Mouse (Mus musculus): Measurements from ENCODE around the gene Ssbp3. TPM values are rescaled to one million over a fixed set of nuclear protein-coding genes. Genes with fewer than 3 reads are reported as not detected.
A peak's percentile ranks its signal among the peaks of the same experiment; 100 is the strongest.

Ssbp3 gene
- total RNA-seq, 1 experiment from 2014 or later = 16.4 TPM

DNA sequence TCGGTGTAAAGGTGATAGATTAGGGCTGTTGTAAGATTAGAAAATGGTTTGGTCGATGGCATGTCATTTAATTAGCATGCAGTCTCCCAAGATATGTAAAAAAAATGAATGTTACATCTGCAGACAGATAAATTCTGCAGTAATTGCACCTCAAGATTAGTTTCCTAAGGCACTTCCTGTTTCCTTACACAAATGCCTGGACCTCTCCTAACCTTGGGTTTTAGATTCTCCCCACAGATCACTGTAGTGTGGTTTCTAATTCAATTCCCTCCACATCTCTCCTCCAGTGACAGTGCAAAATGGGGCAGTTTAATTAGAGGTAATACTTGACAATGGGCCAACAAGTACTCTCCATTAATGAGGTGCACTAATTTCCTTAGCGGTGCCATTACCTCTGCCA, 152.7 kb downstream of the Ssbp3 start:
- no peak for ATAC-seq (ENCODE audit: extremely low read depth, insufficient number of reproducible peaks, low FRiP score, poor library complexity, severe bottlenecking)

DNA sequence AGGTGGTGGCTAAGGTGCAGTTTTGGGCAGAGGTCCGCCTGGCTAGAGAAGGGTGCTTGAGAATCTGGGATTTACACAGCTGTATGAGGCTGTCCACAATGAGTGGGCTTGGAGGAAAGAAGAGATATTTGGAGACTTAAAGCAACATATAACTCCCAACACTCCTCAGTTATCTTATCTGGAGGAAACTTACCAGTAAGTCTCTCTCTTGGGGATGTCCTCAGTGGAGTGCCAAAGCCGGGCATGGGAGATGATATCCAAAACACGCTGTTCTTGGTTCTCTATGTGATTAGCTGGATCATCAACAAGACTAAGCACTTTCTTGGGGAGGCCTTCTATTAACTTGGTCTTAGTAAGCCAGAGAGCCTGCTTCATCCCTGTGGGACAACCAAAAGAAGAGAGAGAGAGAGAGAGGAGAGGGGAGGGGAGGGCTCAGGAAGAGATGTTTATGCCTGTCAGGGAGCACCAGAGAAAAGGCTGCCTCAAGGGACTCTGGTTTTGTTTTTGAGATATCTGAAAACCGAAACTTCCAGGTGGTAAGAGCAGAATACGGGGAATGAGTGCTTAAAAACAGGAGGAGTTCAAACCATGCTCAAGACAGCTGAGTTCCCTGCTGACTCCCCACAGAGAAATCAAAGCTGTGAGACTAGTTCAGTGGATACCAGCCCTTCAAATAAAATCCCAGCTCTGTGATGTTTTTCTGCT, 154.0 kb downstream of the Ssbp3 start:
- ATAC-seq (ENCODE audit: extremely low read depth, insufficient number of reproducible peaks, low FRiP score, poor library complexity, severe bottlenecking) = no peak

GRCm38 (mm10) chr4:107066252-107067124, 156.0 kb downstream of the Ssbp3 start, which contains the start of the genes Mrpl37 and Cyb5rl:
TSS of gene Mrpl37 (minus strand) at chr4:107066868.
TSS of gene Cyb5rl (plus strand) at chr4:107066988.
- ATAC-seq (ENCODE audit: extremely low read depth, insufficient number of reproducible peaks, low FRiP score, poor library complexity, severe bottlenecking) = peak; percentile 99

- ATAC-seq (ENCODE audit: extremely low read depth, insufficient number of reproducible peaks, low FRiP score, poor library complexity, severe bottlenecking) = no peak
Observed at GRCm38 (mm10) chr4:107067151-107067840, 156.8 kb downstream of the Ssbp3 start.

DNA sequence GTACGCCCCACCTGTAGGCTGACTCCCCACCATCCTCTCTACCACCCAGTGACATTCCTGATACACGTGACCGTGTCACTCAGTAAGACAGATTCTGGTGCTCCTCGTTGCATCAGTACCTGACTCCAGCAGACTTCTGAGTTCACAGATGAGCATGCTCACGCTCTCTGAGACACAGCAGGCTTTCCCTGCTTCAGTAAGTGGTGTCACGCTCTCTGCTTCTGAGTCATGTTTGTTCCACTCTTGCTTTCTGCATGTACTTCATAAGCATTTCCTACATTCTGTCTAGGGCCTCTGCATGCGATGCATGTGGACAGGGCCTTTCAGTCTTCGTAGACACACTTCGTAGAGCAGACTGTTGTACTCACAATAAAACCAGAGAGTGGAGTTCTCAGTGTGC, 161.8 kb downstream of the Ssbp3 start:
- no peak for ATAC-seq (ENCODE audit: extremely low read depth, insufficient number of reproducible peaks, low FRiP score, poor library complexity, severe bottlenecking)

GRCm38 (mm10) chr4:107075456-107075855, 165.0 kb downstream of the Ssbp3 start:
- ATAC-seq (ENCODE audit: extremely low read depth, insufficient number of reproducible peaks, low FRiP score, poor library complexity, severe bottlenecking) = no peak

DNA sequence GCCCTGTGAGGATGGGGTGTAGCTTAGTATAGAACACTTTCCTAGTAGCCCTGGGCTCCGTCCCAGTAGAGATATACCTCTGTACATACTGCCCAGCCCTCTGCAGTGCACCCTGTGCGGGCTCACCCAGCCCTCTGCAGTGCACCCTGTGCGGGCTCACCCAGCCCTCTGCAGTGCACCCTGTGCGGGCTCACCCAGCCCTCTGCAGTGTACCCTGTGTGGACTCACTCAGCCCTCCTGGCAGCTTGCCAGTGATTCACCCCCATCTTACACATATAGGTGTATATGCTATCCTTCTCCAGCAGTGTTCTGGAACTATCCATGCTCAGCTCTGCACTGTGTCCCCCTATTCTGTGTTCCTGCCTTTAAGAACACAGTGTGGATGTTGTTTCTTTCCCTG, 168.4 kb downstream of the Ssbp3 start:
- ATAC-seq (ENCODE audit: extremely low read depth, insufficient number of reproducible peaks, low FRiP score, poor library complexity, severe bottlenecking) = no peak

DNA sequence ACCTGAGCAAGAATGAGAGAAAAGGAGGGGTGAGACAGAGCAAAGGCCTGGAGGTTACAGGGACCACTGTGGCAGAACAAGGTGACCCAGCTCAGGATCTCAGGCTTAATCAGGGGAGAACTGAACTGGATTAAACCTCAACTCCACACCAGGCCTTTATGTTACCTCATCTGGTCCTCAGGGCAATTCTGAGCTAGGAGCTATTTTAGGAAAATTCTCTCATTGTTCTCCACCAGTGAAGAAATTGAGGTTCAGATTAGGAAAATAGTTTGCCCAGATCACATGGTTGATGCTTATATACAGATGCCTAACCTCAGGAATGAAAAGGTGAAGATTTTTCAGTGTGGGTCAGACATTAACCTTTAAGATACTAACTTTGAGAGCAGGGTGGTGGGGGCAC, 169.2 kb downstream of the Ssbp3 start:
- no peak for ATAC-seq (ENCODE audit: extremely low read depth, insufficient number of reproducible peaks, low FRiP score, poor library complexity, severe bottlenecking)

GRCm38 (mm10) chr4:107082185-107082584, 171.7 kb downstream of the Ssbp3 start:
- ATAC-seq (ENCODE audit: extremely low read depth, insufficient number of reproducible peaks, low FRiP score, poor library complexity, severe bottlenecking) = no peak

- no peak for ATAC-seq (ENCODE audit: extremely low read depth, insufficient number of reproducible peaks, low FRiP score, poor library complexity, severe bottlenecking)
Observed at GRCm38 (mm10) chr4:107083126-107083525, 172.6 kb downstream of the Ssbp3 start.

GRCm38 (mm10) chr4:107084343-107084742, 173.8 kb downstream of the Ssbp3 start:
- ATAC-seq (ENCODE audit: extremely low read depth, insufficient number of reproducible peaks, low FRiP score, poor library complexity, severe bottlenecking) = no peak

DNA sequence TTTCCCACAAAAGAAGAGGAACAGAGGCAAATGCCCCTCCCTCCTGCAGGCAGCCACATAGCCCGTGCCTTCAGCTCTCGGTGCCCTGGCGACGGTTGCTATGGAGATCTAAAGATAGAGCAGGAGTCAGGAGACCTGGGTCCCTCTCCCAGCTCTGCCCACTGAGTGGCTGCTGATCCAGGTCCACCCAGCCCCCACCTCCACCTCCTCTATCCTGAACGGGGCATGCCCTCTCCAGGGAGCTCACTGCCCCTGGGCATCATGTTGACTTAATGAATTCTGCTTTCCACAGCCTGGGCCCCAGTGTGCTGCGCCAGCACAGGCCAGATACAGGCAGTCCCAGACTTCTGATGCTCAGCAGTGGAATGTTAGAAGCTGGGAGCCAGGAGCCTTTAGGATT, 174.4 kb downstream of the Ssbp3 start:
- ATAC-seq (ENCODE audit: extremely low read depth, insufficient number of reproducible peaks, low FRiP score, poor library complexity, severe bottlenecking) = no peak

GRCm38 (mm10) chr4:107091696-107092095, 181.2 kb downstream of the Ssbp3 start:
- no peak for ATAC-seq (ENCODE audit: extremely low read depth, insufficient number of reproducible peaks, low FRiP score, poor library complexity, severe bottlenecking)

DNA sequence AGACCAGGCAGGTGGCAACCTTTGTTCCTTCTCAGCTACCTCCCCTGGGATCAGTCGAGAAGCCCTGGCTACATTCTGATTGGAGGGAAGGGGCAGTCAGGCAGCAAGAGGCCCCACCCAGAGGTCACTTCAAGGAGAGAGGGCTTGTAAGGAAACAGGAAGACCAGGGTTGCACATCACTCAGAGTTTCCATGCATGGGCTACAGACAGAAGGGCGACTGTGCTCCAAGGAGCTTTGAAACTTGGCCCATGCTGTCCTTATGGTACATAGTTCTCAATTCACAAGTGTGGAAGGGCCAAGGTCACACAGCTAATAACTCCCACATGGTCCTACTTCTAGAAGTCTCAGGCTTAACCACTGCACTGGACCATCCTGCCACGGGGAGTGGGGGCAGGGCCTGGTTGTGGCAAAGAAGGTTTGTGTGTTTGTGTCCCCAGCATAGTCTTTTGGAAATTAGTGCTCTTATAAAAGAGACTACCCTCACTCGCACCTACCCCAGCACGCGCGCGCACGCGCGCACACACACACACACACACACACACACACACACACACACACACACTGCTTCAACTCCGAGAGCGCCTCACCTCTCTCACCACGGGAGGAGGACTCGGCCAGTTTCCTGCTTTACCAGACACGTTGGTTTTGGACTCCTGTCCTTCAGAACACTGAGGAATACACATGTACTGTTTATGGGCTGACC, 184.1 kb downstream of the Ssbp3 start:
- no peak for ATAC-seq (ENCODE audit: extremely low read depth, insufficient number of reproducible peaks, low FRiP score, poor library complexity, severe bottlenecking)

DNA sequence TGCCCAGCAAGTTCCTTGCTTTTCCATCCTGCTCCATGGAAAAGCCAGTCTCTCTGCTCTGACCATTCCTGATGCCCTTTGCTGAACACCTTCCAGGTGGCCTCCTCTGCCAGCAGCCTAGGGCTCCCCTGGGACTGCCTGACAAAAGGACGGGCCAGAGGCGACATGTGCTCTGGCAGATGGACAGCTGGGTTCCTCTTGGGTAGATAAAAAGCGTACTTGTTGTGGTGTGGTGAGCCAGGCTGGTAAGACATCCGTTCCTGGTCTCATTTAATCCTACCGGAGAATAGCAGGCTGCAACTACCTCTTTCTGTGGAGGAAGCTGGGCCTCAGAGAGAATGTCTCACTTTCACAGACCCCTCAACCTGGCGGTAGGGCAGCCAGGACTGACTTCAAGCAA, 185.5 kb downstream of the Ssbp3 start:
- no peak for ATAC-seq (ENCODE audit: extremely low read depth, insufficient number of reproducible peaks, low FRiP score, poor library complexity, severe bottlenecking)

- ATAC-seq (ENCODE audit: extremely low read depth, insufficient number of reproducible peaks, low FRiP score, poor library complexity, severe bottlenecking) = no peak
Observed at GRCm38 (mm10) chr4:107096841-107097373, 186.4 kb downstream of the Ssbp3 start, which contains the start of gene Cdcp2. TSS of gene Cdcp2 (plus strand) at chr4:107096891.

- ATAC-seq (ENCODE audit: extremely low read depth, insufficient number of reproducible peaks, low FRiP score, poor library complexity, severe bottlenecking) = no peak
Observed at GRCm38 (mm10) chr4:107097871-107098270, 187.4 kb downstream of the Ssbp3 start.

GRCm38 (mm10) chr4:107098375-107098774, 187.9 kb downstream of the Ssbp3 start:
- ATAC-seq (ENCODE audit: extremely low read depth, insufficient number of reproducible peaks, low FRiP score, poor library complexity, severe bottlenecking) = no peak

Data from neutrophil, adult 5-6 weeks (primary cell).